9 mouse cellular contexts compared by ENCODE assay signal in the genomic region with DNA sequence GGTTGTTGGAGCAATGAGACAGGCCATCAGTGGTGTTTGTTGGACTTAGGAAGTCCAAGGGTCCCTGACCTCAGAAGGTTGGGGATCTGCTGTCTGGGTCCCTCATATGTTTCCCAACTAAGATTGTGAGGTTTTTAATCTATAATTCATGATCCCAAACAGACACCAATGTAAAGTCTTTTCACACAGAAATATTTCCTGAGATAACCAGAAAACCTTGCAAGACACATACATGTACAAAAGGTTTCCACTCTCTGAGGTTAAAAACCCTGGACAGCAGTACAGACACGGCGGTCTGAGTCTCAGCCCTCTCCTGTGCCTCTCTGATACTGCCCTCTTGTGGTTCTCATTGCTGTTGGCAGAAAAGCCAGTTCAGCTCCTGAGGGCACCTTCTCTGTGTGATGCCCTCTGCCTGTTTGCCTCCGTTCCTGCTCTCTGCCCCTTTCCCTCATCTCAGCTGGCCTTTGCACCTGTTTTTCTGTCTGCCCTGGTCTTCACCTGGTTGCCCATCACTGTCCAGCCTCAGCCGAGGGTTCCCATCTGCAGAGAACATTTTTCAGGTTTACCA. TPM values are rescaled to one million over a fixed set of nuclear protein-coding genes. Genes with fewer than 3 reads are reported as not detected.
DNase-seq lines count a peak whose midpoint lies in the region; ATAC-seq and TF ChIP-seq lines count a peak whose summit lies in the region.
"Had no signal": no experiment of that assay in that cellular context is flagged by ENCODE, and none has a peak within 500 bp of the region (broad histone marks: within the 10 kb centered on the region; RNA-seq: fewer than 3 reads in every experiment).

No protein-coding gene starts in this region.

- no peak overlapping the region for H3K27ac ChIP-seq in intestine, postnatal 0 days (ENCODE audit: low read depth, low read length)
- no peak overlapping the region for H3K27ac ChIP-seq in midbrain, embryonic 14.5 days (replicated peaks; ENCODE audit: low read depth, low read length)
- H3K27ac ChIP-seq in small intestine, adult 2 months (ENCODE audit: insufficient read depth, low read depth, low read length) = no peak overlapping the region
- H3K27ac ChIP-seq: limb, embryonic 12.5 days had no signal

- no peaks in the 10 kb centered on the region for H3K36me3 ChIP-seq in intestine, postnatal 0 days (ENCODE audit: control insufficient read depth, insufficient read depth)
- H3K36me3 ChIP-seq in midbrain, embryonic 14.5 days (ENCODE audit: control insufficient read depth, insufficient read depth, low read length) = no peaks in the 10 kb centered on the region
- no peaks in the 10 kb centered on the region for H3K36me3 ChIP-seq in small intestine, adult 2 months (ENCODE audit: control insufficient read depth, insufficient read depth, low read length)
- H3K36me3 ChIP-seq: limb, embryonic 12.5 days had no signal

- no peaks in the 10 kb centered on the region for H3K9me3 ChIP-seq in intestine, postnatal 0 days (ENCODE audit: control insufficient read depth)
- H3K9me3 ChIP-seq in midbrain, embryonic 14.5 days (ENCODE audit: control insufficient read depth, low read length) = no peaks in the 10 kb centered on the region
- H3K9me3 ChIP-seq: limb, embryonic 12.5 days had no signal

- peak; percentile 72 for DNase-seq in urinary bladder, postnatal 14 days (ENCODE audit: low spot score)
- no peak for DNase-seq in urinary bladder, postnatal 4 days (ENCODE audit: low spot score in 2 of 2)
- peak; percentile 82 to 83 for DNase-seq in cerebellum, postnatal 14 days
- DNase-seq in gastrocnemius, postnatal 10 days = peak; percentile 48
- DNase-seq in left cerebral cortex, postnatal 36 days (ENCODE audit: low spot score in 2 of 2) = peak; percentile 27 to 51
- DNase-seq in midbrain, embryonic 14.5 days = peak; percentile 88

- intact Hi-C loops in left cerebral cortex, postnatal 36 days (cut with DNase I) = loop anchor here (1.0 to 5.0 kb wide), 3 partner anchors 117 to 263 kb away; partner anchors contain the start of genes Polr1e and Tomm5

- 21% methylated on average over 4 of the region's 4 CpGs for WGBS in intestine, postnatal 0 days
- 15% methylated on average over 4 of the region's 4 CpGs for WGBS in midbrain, embryonic 14.5 days
- WGBS in small intestine, adult 2 months = 11% methylated on average over 4 of the region's 4 CpGs

- TF ChIP-seq CTCF in intestine, postnatal 0 days (IDR thresholded peaks at IDR 0.05; ENCODE audit: low read depth) = peak; percentile 99
- peak; percentile 80; the same call in 1 of the 2 replicates for TF ChIP-seq CTCF in small intestine, adult 2 months (IDR thresholded peaks at IDR 0.05; ENCODE audit: extremely low read depth, insufficient read length, insufficient replicate concordance, low read depth, low read length)

- TF ChIP-seq POLR2A in small intestine, adult 2 months (IDR thresholded peaks at IDR 0.05; ENCODE audit: low read depth, low read length) = no peak

- H3K4me1 ChIP-seq in intestine, postnatal 0 days (replicated peaks; ENCODE audit: control insufficient read depth, insufficient read depth, low read length) = no peaks in the 10 kb centered on the region
- no peaks in the 10 kb centered on the region for H3K4me1 ChIP-seq in midbrain, embryonic 14.5 days (ENCODE audit: control insufficient read depth, insufficient read depth, low read length)
- no peaks in the 10 kb centered on the region for H3K4me1 ChIP-seq in small intestine, adult 2 months (ENCODE audit: control insufficient read depth, insufficient read depth, insufficient read length, low read length)
- H3K4me1 ChIP-seq: limb, embryonic 12.5 days had no signal

- H3K4me2 ChIP-seq in intestine, postnatal 0 days (replicated peaks; ENCODE audit: low read depth) = no peak overlapping the region
- H3K4me2 ChIP-seq in midbrain, embryonic 14.5 days (ENCODE audit: low read length) = no peak overlapping the region
- H3K4me2 ChIP-seq: limb, embryonic 12.5 days had no signal

- H3K27me3 ChIP-seq in intestine, postnatal 0 days (replicated peaks; ENCODE audit: control insufficient read depth, insufficient read depth, low read length) = no peaks in the 10 kb centered on the region
- no peaks in the 10 kb centered on the region for H3K27me3 ChIP-seq in midbrain, embryonic 14.5 days (ENCODE audit: control insufficient read depth, insufficient read depth, low read length)
- no peaks in the 10 kb centered on the region for H3K27me3 ChIP-seq in small intestine, adult 2 months (ENCODE audit: control insufficient read depth, insufficient read depth, low read length)
- H3K27me3 ChIP-seq: limb, embryonic 12.5 days had no signal

- no peak overlapping the region for H3K9ac ChIP-seq in intestine, postnatal 0 days (ENCODE audit: low read depth, low read length)
- no peak overlapping the region for H3K9ac ChIP-seq in midbrain, embryonic 14.5 days (replicated peaks; ENCODE audit: low read length)
- H3K9ac ChIP-seq: limb, embryonic 12.5 days had no signal

- peak; percentile 56; the same call in 1 of the 2 replicates for ATAC-seq in intestine, postnatal 0 days
- ATAC-seq in midbrain, embryonic 14.5 days (ENCODE audit: low FRiP score, low TSS enrichment) = 0 out of 2 replicates have a peak, but pooled peaks have one; percentile 43

- no peak overlapping the region for H3K4me3 ChIP-seq in intestine, postnatal 0 days (ENCODE audit: low read depth, low read length)
- no peak overlapping the region for H3K4me3 ChIP-seq in midbrain, embryonic 14.5 days (replicated peaks; ENCODE audit: low read depth, low read length)
- no peak overlapping the region for H3K4me3 ChIP-seq in small intestine, adult 2 months (ENCODE audit: low read depth, low read length)
- H3K4me3 ChIP-seq: limb, embryonic 12.5 days had no signal

RNA-seq across cellular contexts. Expression of gene Trmt10b, which starts 16.9 kb away (rescaled TPM):
- 1 to 10 TPM; 4.0 to 6.2 TPM for total RNA-seq in gastrocnemius, postnatal 10 days (2021)
- 8.6 and 11.0 TPM in 2 replicates for polyA plus RNA-seq in intestine, postnatal 0 days (2015; fragmentation: Nextera tagmentation; extraction: Ambion mirVana)
- total RNA-seq in left cerebral cortex, postnatal 36 days (2021) = 10 to 100 TPM; 15.0 to 17.8 TPM
- polyA plus RNA-seq in midbrain, embryonic 14.5 days (2014; fragmentation: Nextera tagmentation; extraction: Ambion mirVana) = 25.5 and 28.2 TPM in 2 replicates
- polyA plus RNA-seq in small intestine, adult 2 months (2012; rRNA removed) = 0.24 and 0.56 TPM in 2 replicates

Comparison
In these comparisons a context has a peak if more than half of its experiments do, and no peak if none do; other contexts are left out.
1. DNase-seq: peak in urinary bladder, postnatal 14 days (single experiment), cerebellum, postnatal 14 days (2 of 2), gastrocnemius, postnatal 10 days (single experiment), left cerebral cortex, postnatal 36 days (2 of 2) and midbrain, embryonic 14.5 days (single experiment); none in urinary bladder, postnatal 4 days (0 of 2).